Mouse (Mus musculus) frontal cortex, postnatal 36 days (tissue): ENCODE measurements around the gene Fbln7.
A peak's percentile ranks its signal among the peaks of the same experiment; 100 is the strongest.

Experiments
- DNase-seq, 2 experiments: peaks; one replicate each; pipeline ENCODE4 v3.0.0; 2022; ENCODE audit warnings: low spot score in 2 of 2

The Fbln7 gene

DNA sequence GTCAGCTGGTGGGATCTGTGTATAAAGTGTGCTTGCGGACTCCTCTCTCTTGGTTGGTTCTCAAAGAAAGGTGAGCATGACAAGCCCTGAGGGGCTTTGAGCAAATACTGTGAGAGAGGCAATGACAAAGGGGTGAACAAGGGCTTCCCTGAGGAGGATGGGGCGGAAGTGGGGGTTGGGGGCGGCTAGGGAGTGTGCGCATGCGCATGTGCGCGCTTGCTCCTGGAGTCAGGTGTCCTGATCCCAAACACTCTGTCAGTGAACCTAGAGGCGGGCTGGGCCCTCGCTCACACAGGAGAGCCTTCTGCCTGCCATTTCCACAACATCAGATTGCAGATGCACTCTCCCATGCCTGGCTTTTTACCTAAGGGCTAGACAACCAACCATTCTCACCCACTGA, 9.5 kb downstream of the Fbln7 start:
- DNase-seq, result no peak

DNA sequence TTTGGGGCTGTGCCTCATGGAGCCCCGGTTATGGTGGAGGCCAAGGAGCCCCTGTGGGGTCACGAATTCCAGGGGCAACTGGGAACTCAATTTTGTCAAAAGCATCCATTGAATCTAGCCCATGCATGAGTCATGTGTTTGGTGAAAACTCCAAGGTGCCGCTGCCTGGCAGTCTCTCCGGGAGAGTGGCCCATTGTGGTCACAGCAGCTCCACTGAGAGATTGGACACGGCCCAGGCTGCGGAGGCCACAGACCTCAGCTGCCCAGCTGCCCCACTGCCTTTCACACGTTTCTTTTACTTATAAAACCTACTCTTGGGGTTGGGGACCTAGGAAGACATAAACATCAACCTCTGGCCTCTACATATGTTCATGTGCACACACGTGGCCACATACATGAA, 12.7 kb downstream of the Fbln7 start:
- DNase-seq, result no peak

DNA sequence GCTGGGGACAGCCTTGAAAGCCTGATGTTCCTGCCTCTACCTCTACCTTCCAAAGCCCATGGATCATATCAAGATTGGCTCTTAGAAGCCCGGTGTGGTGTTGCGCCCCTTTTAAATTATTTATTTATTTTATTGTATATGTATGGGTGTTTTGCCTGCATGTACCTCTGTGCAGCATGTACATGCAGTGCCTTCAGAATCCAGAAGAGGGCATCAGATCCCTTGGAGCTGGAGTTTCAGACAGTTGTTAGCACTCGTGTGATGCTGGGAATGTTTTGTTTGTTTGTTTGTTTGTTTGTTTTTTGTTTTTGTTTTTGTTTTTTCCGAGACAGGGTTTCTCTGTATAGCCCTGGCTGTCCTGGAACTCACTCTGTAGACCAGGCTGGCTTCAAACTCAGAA, 18.5 kb downstream of the Fbln7 start:
- no peak for DNase-seq

DNA sequence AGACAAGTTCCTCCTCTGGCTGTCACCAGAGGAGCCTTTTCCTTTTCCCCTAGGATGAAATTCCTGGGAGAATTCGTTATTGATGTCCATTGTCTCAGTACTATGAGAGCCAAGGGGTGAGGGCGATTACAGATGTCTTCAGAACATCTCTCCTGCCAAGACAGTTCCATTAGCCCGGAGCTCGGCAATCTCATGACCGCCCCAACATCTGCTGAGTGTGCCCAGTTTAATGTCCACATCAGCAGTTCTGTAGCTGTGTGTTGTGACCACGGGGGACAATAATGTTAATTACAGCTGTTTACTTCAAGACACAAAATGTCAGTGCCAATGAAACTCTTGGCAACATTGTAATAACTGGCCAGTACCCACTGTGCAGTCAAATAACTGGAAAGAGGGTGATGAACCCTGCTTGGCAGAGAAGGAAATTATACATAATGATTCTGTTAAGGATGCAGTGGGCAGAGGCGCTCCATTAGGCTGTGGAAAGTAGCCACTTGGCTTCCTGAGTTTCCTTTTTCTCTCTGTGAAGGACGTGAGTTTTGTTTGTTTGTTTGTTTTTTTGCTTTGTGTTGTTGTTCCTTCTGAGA, 22.5 kb downstream of the Fbln7 start:
- no peak for DNase-seq

DNA sequence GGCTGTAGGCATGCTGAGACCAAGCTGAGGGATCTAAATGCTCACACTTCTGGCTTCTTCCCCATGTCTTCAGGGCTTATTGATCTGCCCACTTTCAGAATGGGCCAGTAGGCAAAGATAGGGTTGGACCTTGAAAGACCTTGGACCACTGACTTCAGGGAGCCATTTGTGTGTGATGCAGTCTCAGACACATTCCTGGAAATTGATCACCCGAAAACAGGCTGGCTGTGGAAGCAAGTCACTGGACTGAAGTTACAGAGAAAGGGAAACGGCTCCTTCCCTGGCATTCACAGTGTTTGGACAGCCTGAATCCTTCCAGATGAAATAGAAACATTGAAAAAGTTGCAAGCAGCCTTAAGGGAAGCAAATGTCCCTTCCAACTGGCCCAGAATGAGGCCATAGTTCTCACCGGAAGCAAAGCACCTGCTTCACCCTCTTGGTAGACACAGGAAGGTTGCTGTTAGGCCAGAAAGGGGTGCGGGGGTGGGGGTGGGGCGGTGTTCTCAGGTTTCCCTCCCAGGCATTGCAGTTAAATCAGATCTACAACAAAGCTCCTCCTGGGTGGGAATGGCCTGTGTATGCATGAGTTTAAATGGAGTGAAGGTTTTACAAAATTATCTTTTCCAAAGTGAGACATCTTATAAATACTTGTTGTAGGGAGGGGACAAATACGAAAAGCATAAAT, 25.2 kb downstream of the Fbln7 start:
- no peak for DNase-seq

DNA sequence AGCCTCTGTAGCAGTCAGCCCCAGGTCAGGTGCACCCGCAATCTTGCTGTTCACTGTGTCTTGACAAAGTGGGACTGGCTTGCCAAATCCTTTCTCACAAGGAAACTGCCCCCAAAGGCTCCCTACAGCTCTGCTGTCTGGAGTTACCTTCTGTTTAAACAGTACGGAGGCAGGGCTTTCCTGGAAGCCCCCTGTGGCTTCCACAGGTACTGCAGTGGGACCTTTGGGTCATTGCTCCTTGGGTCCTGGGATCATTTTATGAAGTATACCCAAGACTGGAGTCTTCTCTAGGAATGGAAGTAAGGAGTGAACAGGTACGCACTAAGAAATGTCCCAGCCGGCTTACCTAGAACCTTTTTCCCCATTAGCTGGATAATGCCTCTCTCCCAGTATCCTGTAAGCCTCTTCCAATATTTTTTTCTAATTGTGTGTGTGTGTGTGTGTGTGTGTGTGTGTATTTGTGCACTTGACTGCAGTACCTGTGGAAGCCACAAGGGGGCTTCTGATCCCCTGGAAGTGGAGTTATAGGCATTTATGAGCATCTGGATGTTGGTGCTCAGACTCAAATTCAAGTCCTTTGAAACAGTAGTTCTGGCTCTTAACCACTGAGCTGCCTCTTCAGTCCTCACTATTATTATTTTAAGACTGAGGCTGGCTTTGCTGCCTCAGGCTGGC, 28.0 kb downstream of the Fbln7 start:
- DNase-seq, result no peak

DNA sequence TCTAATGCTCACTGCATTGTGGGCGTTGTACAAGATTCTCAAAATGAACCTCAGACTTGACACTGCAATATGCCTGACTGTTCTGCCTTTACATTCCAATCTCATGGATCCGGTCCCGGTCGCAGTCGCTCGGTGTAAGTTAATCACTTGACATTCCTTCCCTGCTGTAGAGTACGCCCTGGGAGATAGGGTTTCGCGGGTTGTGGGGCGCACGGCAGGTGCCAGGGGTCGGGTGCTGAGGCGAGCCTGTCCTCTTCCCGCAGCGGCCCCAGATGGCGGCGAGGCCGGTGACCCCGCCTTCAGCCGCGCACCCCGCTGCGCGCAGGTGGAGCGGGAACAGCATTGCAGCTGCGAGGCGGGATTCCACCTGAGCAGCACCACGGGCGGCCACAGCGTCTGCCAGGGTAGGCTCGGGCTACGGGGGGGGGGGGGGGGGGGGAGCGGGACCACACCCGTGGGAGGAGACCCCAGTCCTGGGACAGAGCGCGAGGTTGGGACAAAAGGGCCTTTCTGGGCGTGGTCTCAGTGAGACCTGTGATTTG, 29.5 kb downstream of the Fbln7 start:
- DNase-seq, result no peak

DNA sequence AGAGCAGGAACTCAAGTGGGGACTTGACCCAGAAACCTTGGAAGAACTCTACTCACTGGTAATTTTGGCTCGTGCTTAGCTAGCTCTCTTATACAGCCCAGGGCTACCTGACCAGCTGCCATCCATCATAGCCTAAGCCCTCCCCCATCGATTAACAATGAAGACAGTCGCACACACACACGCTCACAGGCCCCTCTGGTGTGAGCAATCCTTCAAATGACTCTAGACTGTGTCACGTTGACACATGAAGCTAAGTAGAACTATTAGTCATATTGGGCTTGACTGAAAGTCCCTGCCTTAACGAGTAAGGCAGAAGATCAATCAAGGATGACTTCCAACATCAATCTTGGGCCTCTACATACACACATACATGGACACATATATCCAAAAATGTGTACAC, 40.1 kb downstream of the Fbln7 start:
- DNase-seq, result no peak

DNA sequence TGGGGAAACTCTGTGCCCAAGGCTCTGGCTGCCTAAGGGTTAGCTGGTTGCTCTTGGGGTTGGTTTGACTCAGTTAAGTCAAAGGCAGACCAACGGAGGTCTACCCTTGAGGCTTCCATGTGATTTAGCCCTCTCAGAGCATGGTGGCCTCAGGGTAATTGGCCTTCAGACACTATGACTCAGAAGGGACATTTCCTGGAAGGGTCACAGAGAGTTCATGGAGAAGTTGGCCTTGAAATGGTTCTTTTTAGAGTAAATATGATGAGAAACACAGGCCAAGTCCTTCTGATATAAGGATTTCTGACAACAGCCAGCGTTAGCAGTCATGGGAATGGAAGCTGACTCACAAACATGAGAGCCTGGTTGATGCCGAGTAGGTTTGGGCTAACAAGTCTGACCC, 40.9 kb downstream of the Fbln7 start:
- no peak for DNase-seq

DNA sequence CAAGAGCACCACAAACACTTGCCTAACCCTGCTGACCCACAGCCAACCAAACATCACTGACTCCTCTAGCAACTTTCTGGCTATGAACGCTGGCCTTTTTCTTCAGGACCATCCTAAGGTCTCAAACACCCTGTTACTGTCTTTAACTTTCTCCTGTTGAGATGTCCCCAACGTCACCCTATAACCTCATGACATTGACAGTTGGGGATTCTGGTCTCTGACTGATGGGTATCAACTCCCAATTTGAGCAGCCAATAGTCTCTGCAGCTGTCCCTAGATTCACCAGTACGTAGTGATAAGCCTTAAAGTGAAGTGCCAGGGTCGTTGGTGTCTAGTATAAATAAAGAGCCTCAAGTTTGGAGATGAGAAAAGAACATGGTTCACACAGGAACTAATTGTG, 52.2 kb downstream of the Fbln7 start:
- DNase-seq, result no peak

DNA sequence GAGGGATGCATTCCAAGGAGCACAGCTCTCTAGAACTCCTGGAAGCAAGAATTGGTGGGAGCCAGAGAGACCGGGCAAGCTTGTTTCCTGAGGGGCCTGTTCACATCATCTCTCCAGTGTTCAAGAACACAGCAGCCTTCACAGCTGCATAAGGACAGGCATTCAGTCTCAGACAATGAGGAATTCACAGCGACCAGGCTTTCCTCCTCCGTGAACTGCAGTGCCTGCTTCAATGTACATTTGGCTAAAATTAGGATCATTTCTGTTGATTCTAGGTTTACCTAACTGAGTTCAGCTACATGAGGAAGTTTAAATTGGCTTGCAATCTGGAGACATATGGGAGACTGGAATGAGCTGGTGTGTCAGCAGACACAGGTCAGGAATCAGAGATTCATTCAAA, 53.7 kb downstream of the Fbln7 start:
- peak in 1 of 2 experiments; percentile 30 for DNase-seq

DNA sequence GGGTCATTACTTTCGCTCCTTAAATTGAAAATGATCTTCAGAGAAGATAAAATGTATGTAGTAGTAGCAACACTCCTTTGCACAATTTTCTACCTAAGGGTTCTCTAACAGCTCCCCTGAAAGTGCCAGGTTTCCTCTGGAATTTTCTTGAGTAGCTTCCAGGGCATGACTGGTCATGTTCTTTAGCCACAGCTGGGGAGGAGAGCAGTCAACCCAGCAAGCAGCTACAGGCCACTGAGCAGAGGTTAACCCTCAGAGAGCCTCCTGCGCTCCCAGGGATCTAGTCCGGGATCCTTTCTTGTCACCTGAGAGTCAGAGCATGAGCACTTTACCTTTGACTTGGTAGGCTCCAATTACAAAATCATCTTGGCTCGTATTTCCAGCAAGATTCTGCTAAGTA, 62.0 kb downstream of the Fbln7 start:
- DNase-seq, result no peak

DNA sequence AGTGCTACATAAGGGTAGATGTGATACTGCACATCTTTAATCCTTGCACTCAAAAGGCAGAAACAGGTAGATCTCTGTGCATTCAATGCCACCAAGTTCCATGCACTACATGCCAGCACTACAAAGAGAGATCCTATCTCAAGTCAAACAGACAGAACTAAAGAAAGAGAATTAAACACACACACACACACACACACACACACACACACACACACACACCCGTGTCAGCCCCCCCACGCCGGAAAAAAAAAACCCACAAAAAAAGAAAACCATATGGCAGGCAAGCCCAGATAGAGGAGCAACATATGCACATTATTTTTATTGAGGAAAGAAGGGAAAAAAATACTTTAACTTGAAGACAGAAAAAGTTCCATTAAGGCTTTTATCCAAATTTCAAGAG, 65.7 kb downstream of the Fbln7 start:
- peak in 1 of 2 experiments; percentile 21 for DNase-seq

DNA sequence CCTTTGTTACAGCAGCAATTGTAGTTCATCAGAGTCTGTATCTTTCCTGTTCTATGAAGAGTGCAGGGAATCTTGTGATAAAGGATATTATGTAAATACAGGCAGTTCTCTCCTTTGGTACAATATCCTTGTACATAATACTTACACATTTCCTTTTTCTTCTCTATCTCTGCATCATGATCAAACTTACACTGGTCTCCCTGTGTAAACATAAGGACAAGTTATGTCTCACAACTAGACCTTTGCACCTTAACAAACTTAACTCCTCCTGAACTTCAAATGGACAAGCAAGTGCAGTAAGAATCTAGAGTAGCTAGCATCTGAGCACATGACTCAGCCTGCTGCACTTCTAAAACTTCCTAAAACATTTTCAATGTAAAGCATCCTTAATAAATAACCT, 67.9 kb downstream of the Fbln7 start:
- DNase-seq, result no peak

DNA sequence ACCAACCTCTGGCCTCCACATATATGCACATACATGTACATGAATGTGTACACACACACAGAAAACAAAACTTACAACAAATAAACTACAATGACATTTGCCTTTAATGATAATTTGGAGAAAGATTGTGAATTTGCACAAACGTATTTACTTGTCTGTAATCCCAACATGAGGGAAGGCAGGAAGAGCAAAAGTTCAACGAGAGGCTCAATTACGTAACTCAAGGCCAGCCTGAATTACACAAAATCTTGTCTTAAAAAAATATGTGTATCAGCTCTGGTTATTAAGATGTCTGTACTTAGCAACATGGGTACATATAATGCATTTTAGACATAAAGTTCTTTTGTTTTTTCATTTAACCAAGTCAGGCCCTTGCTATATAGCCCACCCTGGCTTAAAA, 73.5 kb downstream of the Fbln7 start:
- DNase-seq, result no peak

DNA sequence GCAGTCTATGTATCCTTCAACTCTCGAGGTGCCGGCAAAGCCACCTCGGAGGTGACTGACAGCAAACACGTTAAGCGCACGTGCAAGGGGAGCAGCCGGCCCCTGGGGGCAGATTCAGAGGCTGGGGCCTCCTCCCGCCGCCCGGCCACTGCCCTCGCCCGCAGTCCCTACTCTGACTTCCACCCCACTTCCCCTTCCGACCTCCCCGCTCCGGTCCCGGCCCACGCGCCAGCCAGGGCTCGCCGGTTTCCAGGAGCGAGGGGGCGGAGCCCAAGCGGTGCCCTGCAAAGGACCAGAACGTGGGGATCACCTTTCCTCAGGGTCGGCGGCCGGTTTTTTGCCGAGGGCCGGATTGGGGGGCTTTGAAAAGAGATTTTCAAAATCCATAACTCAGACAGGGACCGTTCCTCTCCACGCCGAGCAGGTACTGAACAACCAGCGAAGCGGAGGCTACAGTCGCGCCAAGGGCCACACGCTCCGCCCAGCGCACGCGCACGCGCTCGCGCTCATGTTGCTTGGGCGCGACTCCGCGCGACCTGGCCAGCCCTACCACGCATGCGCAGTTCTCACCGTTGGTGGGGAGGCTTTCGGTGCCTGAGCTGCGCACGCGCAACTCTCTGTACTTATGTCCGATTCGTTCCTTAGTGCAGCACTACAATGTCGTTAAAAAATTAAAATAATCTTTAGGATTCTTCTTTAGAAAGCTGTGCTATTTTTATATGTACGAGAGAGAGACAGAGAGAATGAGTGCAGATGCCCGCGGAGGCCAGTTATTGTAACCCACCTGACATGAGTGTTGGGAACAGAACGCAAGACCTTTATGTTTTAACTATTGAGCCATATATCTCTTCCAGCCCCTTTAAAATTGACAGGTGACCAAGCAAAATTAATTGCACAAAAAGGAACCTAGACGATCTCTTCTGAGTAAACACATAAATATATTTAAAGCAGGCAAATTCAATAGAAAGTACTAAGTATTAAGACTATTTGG, 81.1 kb downstream of the Fbln7 start, which contains the start of gene Zc3h8:
Gene Zc3h8 (minus strand): TSS at position 540 of the 991 bp plus-strand sequence.
- DNase-seq, result peak; percentile 96 to 97
